Mouse (Mus musculus): ENCODE results near the gene Xdh. TPM values are rescaled to one million over a fixed set of nuclear protein-coding genes. Genes with fewer than 3 reads are reported as not detected.

Xdh gene
- 446 and 487 TPM in 2 replicates for total RNA-seq (2021)
- long read RNA-seq, full-length matches to known transcripts, result 69 of 120 reads
- long read RNA-seq, partial matches to known transcripts, result 35 of 120 reads
- long read RNA-seq, other reads (novel, unspliced or antisense), result 16 of 120 reads

- peak; percentile 58 for DNase-seq
Observed at GRCm38 (mm10) chr17:73950062-73950735, at the start of gene Xdh. Gene Xdh, minus strand, starts transcription at chr17:73950196.

GRCm38 (mm10) chr17:73995907-73996645 lies 46.1 kb upstream of the Xdh start:
- no peak for DNase-seq

GRCm38 (mm10) chr17:73991264-73991663 lies 41.3 kb upstream of the Xdh start:
- no peak for DNase-seq

- no peak for DNase-seq
Observed at GRCm38 (mm10) chr17:73986571-73986970, 36.6 kb upstream of the Xdh start.

GRCm38 (mm10) chr17:73985936-73986335 lies 35.9 kb upstream of the Xdh start:
- DNase-seq, result no peak

- no peak for DNase-seq
Observed at GRCm38 (mm10) chr17:73984508-73984907, 34.5 kb upstream of the Xdh start.

- no peak for DNase-seq
Observed at GRCm38 (mm10) chr17:73982871-73983270, 32.9 kb upstream of the Xdh start.

- no peak for DNase-seq
Observed at GRCm38 (mm10) chr17:73976066-73976465, 26.1 kb upstream of the Xdh start.

GRCm38 (mm10) chr17:73972648-73973047 lies 22.7 kb upstream of the Xdh start:
- DNase-seq, result no peak

GRCm38 (mm10) chr17:73971291-73971690 lies 21.3 kb upstream of the Xdh start:
- no peak for DNase-seq

- peak; percentile 39 for DNase-seq
Observed at GRCm38 (mm10) chr17:73970361-73971027, 20.5 kb upstream of the Xdh start.

GRCm38 (mm10) chr17:73964856-73965255 lies 14.9 kb upstream of the Xdh start:
- DNase-seq, result no peak

- no peak for DNase-seq
Observed at GRCm38 (mm10) chr17:73962628-73963043, 12.6 kb upstream of the Xdh start.

GRCm38 (mm10) chr17:73961801-73962403 lies 11.9 kb upstream of the Xdh start:
- DNase-seq, result no peak

GRCm38 (mm10) chr17:73960745-73961144 lies 10.7 kb upstream of the Xdh start:
- no peak for DNase-seq

GRCm38 (mm10) chr17:73952103-73952521 lies 2.1 kb upstream of the Xdh start:
- no peak for DNase-seq

GRCm38 (mm10) chr17:73950970-73951369 lies 974 bp upstream of the Xdh start:
- no peak for DNase-seq

- DNase-seq, result no peak
Observed at GRCm38 (mm10) chr17:73949498-73949897, 498 bp downstream of the Xdh start.

GRCm38 (mm10) chr17:73948801-73949200 lies 1.2 kb downstream of the Xdh start:
- no peak for DNase-seq

- DNase-seq, result no peak
Observed at GRCm38 (mm10) chr17:73948039-73948438, 2.0 kb downstream of the Xdh start.

- DNase-seq, result peak; percentile 31
Observed at GRCm38 (mm10) chr17:73946856-73947255, 3.1 kb downstream of the Xdh start.

- no peak for DNase-seq
Observed at GRCm38 (mm10) chr17:73944661-73945060, 5.3 kb downstream of the Xdh start.

All from adrenal gland, postnatal 25 days (tissue).